Mouse (Mus musculus) kidney, postnatal 25 days (tissue): ENCODE data around the gene Slc10a4.

Experiments used
- DNase-seq, 2 experiments: peaks; one replicate each; pipeline ENCODE4 v3.0.0; 2021; ENCODE audit warnings: mixed read lengths in 2 of 2

Slc10a4 gene

GRCm38 (mm10) chr5:73023801-73024200, 17.1 kb downstream of the Slc10a4 start:
- DNase-seq, result no peak

- no peak for DNase-seq
Observed at GRCm38 (mm10) chr5:73028646-73029045, 22.0 kb downstream of the Slc10a4 start.

- DNase-seq, result no peak
Observed at GRCm38 (mm10) chr5:73032481-73032880, 25.8 kb downstream of the Slc10a4 start.

GRCm38 (mm10) chr5:73044055-73044454, 37.4 kb downstream of the Slc10a4 start:
- DNase-seq, result no peak

GRCm38 (mm10) chr5:73047651-73048245, 41.1 kb downstream of the Slc10a4 start:
- DNase-seq, result no peak

- no peak for DNase-seq
Observed at GRCm38 (mm10) chr5:73053933-73054332, 47.2 kb downstream of the Slc10a4 start.

- peak in 1 of 2 experiments; percentile 19 for DNase-seq
Observed at GRCm38 (mm10) chr5:73056457-73056856, 49.8 kb downstream of the Slc10a4 start.

- DNase-seq, result no peak
Observed at GRCm38 (mm10) chr5:73056937-73057336, 50.3 kb downstream of the Slc10a4 start.

- DNase-seq, result no peak
Observed at GRCm38 (mm10) chr5:73061506-73062155, 54.9 kb downstream of the Slc10a4 start.
